Mouse (Mus musculus) kidney, embryonic 14.5 days (tissue): Measurements from ENCODE around the gene Rundc3a. TPM values are rescaled to one million over a fixed set of nuclear protein-coding genes. Genes with fewer than 3 reads are reported as not detected.

Experiments used
- microRNA-seq: library from miRNA; unstranded; fragments of <30 nt; microRNA quantifications from one replicate; pipeline ENCODE4, GENCODE M21; 2016
- polyA plus RNA-seq: library from polyadenylated mRNA; unstranded; fragments of >200 nt; fragmentation: Nextera tagmentation; extraction: Ambion mirVana; gene quantifications from 2 replicates; pipeline ENCODE4 v1.2.1, GENCODE M21; 2014

The Rundc3a gene
- polyA plus RNA-seq, 1 experiment from 2014 or later, result 1.7 TPM

Small RNA genes lying within 50 kb of the gene (microRNA-seq; reads per million reads assigned to microRNA genes)
- not detected for gene Mir6930

Other genes with a start within 250 kb of the Rundc3a start
- 0.09 TPM in 1 of 2 replicates, not detected in the other for gene Nags, start 247.9 kb upstream of the Rundc3a start, polyA plus RNA-seq
- gene Tmem101, start 237.0 kb upstream of the Rundc3a start, polyA plus RNA-seq, result 26.5 and 28.2 TPM in 2 replicates
- 93.9 and 106 TPM in 2 replicates for gene Lsm12, start 208.1 kb upstream of the Rundc3a start, polyA plus RNA-seq
- gene G6pc3, start 203.8 kb upstream of the Rundc3a start, polyA plus RNA-seq, result 42.5 and 50.6 TPM in 2 replicates
- 21.6 and 29.1 TPM in 2 replicates for gene Hdac5, start 163.2 kb upstream of the Rundc3a start, polyA plus RNA-seq
- 18.2 and 22.9 TPM in 2 replicates for gene BC030867, start 144.5 kb upstream of the Rundc3a start, polyA plus RNA-seq
- 0.09 TPM in 1 of 2 replicates, not detected in the other for gene Asb16, start 124.7 kb upstream of the Rundc3a start, polyA plus RNA-seq
- 41.6 and 54.2 TPM in 2 replicates for gene Tmub2, start 108.5 kb upstream of the Rundc3a start, polyA plus RNA-seq
- 15.2 and 18.6 TPM in 2 replicates for gene Atxn7l3, start 96.8 kb upstream of the Rundc3a start, polyA plus RNA-seq
- gene Ubtf, start 73.7 kb upstream of the Rundc3a start, polyA plus RNA-seq, result 86.5 and 105 TPM in 2 replicates
- gene Slc4a1, start 27.2 kb upstream of the Rundc3a start, polyA plus RNA-seq, result 3.0 and 3.3 TPM in 2 replicates
- 224 and 274 TPM in 2 replicates for gene Slc25a39, start 14.5 kb downstream of the Rundc3a start, polyA plus RNA-seq
- 81.0 and 103 TPM in 2 replicates for gene Grn, start 36.9 kb downstream of the Rundc3a start, polyA plus RNA-seq
- gene Fam171a2, start 54.3 kb downstream of the Rundc3a start, polyA plus RNA-seq, result 12.3 and 14.7 TPM in 2 replicates
- gene Itga2b, start 76.7 kb downstream of the Rundc3a start, polyA plus RNA-seq, result 5.8 and 6.4 TPM in 2 replicates
- 37.3 and 60.6 TPM in 2 replicates for gene Gpatch8, start 163.0 kb downstream of the Rundc3a start, polyA plus RNA-seq
- 5.7 and 8.3 TPM in 2 replicates for gene Gm11627, start 186.1 kb downstream of the Rundc3a start, polyA plus RNA-seq
- 41.7 and 49.7 TPM in 2 replicates for gene Fzd2, start 211.0 kb downstream of the Rundc3a start, polyA plus RNA-seq